Mouse (Mus musculus) ES-E14 (cell line): ENCODE results near the gene Gm34302. TPM values are rescaled to one million over a fixed set of nuclear protein-coding genes. Genes with fewer than 3 reads are reported as not detected.

Experiments used
- DNase-seq: peaks from one replicate; pipeline ENCODE4 v3.0.0-alpha.2; 2013; ENCODE audit warnings: low read depth, low spot score
- H3K27ac ChIP-seq: 2 replicates; pipeline ENCODE4 v1.5.1; 2012; ENCODE audit warnings: low read depth, mild to moderate bottlenecking, low read length, moderate library complexity, mixed read lengths; ENCODE audit not compliant: poor library complexity, insufficient read depth, severe bottlenecking
- H3K36me3 ChIP-seq: 2 replicates; pipeline ENCODE4 v1.6.1; 2012; ENCODE audit warnings: mild to moderate bottlenecking, low read length, moderate library complexity, mixed read lengths; ENCODE audit not compliant: control insufficient read depth, poor library complexity, insufficient read depth, severe bottlenecking
- H3K4me1 ChIP-seq, 2 experiments: fragments of 150-350 bp in 1 of 2; sonication (generic) in 1 of 2; 2 replicates each; pipeline ENCODE4 v1.6.1; 2012; ENCODE audit warnings: low read length in 2 of 2, mild to moderate bottlenecking in 1 of 2, mixed read lengths in 1 of 2; ENCODE audit not compliant: control insufficient read depth in 2 of 2, insufficient read depth in 2 of 2, poor library complexity in 1 of 2
- H3K4me3 ChIP-seq, 2 experiments: fragments of 150-350 bp in 1 of 2; sonication (generic) in 1 of 2; 2 replicates each; pipeline ENCODE4 v1.5.1; 2012; ENCODE audit warnings: low read length in 2 of 2, low read depth in 1 of 2, mild to moderate bottlenecking in 1 of 2, mixed read lengths in 1 of 2; ENCODE audit not compliant: insufficient read depth in 1 of 2, poor library complexity in 1 of 2, severe bottlenecking in 1 of 2
- H3K9ac ChIP-seq: 2 replicates; pipeline ENCODE4 v1.6.1; 2012; ENCODE audit warnings: low read depth, mild to moderate bottlenecking, low read length, mixed read lengths; ENCODE audit not compliant: poor library complexity, insufficient read depth, severe bottlenecking
- H3K9me3 ChIP-seq: fragments of 150-350 bp; sonication (generic); 2 replicates; pipeline ENCODE4 v1.6.1; 2012; ENCODE audit warnings: low read depth, mild to moderate bottlenecking, low read length; ENCODE audit not compliant: control insufficient read depth, insufficient read depth
- CHD2 ChIP-seq: IDR thresholded peaks from 2 replicates; pipeline ENCODE4 v1.6.1; 2014; ENCODE audit warnings: mild to moderate bottlenecking, low read depth, low read length, inconsistent platforms
- HCFC1 ChIP-seq: IDR thresholded peaks from 2 replicates; pipeline ENCODE4 v1.6.1; 2012; ENCODE audit warnings: low read length, inconsistent platforms, borderline replicate concordance; ENCODE audit not compliant: insufficient read depth
- MAFK ChIP-seq: IDR thresholded peaks from 2 replicates; pipeline ENCODE4 v1.6.1; 2014; ENCODE audit warnings: mild to moderate bottlenecking, low read depth, low read length, inconsistent platforms; ENCODE audit not compliant: insufficient read depth
- ZC3H11A ChIP-seq: IDR thresholded peaks from 2 replicates; pipeline ENCODE4 v1.6.1; 2012; ENCODE audit warnings: low read depth, mild to moderate bottlenecking, inconsistent platforms, low read length, borderline replicate concordance
- ZNF384 ChIP-seq: IDR thresholded peaks from 2 replicates; pipeline ENCODE4 v1.6.1; 2012; ENCODE audit warnings: low read depth, low read length, inconsistent platforms
- in situ Hi-C, 2 experiments: fragments of 600-800 bp; cut with MboI; formaldehyde crosslinking; loops; one replicate each; pipeline ENCODE4 v1.15.1; 2025; ENCODE audit warnings: low sequenced_read_pairs in 2 of 2, inconsistent platforms in 1 of 2; ENCODE audit not compliant: unreplicated experiment in 2 of 2
- total RNA-seq: library from RNA; depleted of rRNA; stranded (reverse); fragments of 300-350 nt; gene quantifications from 2 replicates; pipeline ENCODE4 v1.2.3, GENCODE M21; 2012; rRNA removed

Gm34302 gene
- total RNA-seq, 1 experiment = not detected

- no peak for TF ChIP-seq ZNF384
- TF ChIP-seq CHD2 = no peak
- no peak for TF ChIP-seq HCFC1
- Histone ChIP-seq H3K36me3 (no peaks in the 10 kb centered on the region), H3K27ac (no peak overlapping the region), H3K9ac (no peak overlapping the region), H3K4me1 (no peaks in the 10 kb centered on the region), H3K4me3 (no peak overlapping the region), H3K9me3 (no peaks in the 10 kb centered on the region)
- DNase-seq = no peak
- in situ Hi-C loops = no loop called here
Measured at GRCm38 (mm10) chr3:63493563-63493962, 9.9 kb upstream of the Gm34302 start.

DNA sequence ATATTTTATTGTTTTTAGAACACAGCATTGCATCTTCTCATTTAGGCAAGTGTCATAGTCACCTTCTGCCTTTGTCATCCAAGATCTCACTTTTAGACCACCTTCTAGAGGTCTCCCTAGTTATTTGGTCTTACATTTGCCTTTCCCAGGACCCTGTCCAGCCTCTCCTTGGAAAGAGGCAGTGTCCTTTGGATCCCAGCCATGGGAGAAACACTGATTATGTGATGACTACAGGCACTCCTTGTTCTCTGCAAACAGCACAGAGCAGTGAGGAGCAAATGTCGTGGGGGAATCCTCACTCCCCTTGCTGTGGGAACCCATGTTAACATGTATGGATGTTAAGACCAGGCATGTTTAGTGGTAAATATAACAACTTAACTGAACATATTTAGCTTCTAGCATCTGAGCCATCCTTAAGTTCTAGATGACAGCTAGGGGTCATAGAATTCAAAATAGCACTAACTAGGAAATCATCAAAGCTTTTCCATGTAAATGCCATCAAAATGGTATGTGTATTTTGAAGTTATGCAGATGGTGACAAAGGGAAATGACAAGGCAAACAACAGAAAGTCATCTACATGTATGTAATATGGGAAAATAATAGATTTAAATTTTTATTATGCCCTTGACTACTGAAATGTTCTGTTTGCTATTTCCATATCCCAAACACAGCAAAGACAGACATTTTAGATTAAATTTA lies 43.1 kb downstream of the Gm34302 start:
- in situ Hi-C loops = no loop called here
- H3K36me3 ChIP-seq = no peaks in the 10 kb centered on the region
- H3K9ac ChIP-seq = no peak overlapping the region
- no peak overlapping the region for H3K4me3 ChIP-seq
- TF ChIP-seq ZC3H11A = no peak
- no peak for TF ChIP-seq HCFC1
- no peak for TF ChIP-seq CHD2
- no peak for TF ChIP-seq MAFK
- TF ChIP-seq ZNF384 = no peak
- no peaks in the 10 kb centered on the region for H3K9me3 ChIP-seq
- no peaks in the 10 kb centered on the region for H3K4me1 ChIP-seq
- no peak for DNase-seq
- H3K27ac ChIP-seq = no peak overlapping the region

- Histone ChIP-seq H3K4me1 (no peaks in the 10 kb centered on the region), H3K36me3 (no peaks in the 10 kb centered on the region), H3K27ac (no peak overlapping the region), H3K4me3 (no peak overlapping the region), H3K9me3 (no peaks in the 10 kb centered on the region), H3K9ac (no peak overlapping the region)
- TF ChIP-seq HCFC1 (no peak), ZNF384 (no peak), CHD2 (no peak), ZC3H11A (no peak), MAFK (no peak)
- no peak for DNase-seq
- in situ Hi-C loops = no loop called here
Measured at GRCm38 (mm10) chr3:63439738-63440137, 43.9 kb downstream of the Gm34302 start.

DNA sequence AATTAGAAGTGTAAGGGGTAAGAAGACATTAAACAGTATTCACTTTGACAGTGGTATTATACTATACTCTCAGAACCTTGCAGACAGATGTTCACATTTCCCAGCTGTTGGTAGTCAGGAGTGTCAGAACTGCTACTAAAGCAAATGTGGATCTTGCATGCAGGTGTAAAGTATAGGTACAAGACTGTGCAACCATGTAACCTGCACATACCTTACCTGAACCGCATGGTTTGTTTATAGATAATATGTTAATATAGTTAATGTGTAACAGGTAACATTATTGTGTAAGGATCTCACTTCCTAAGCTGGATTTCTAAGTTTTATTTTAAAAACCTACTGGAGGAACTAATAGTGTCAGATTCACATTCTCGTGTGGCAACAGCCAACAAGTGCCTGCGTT lies 44.8 kb downstream of the Gm34302 start:
- no peak for DNase-seq
- H3K9ac ChIP-seq = no peak overlapping the region
- no peak for TF ChIP-seq ZNF384
- no peak overlapping the region for H3K27ac ChIP-seq
- no peaks in the 10 kb centered on the region for H3K9me3 ChIP-seq
- no peaks in the 10 kb centered on the region for H3K36me3 ChIP-seq
- no peaks in the 10 kb centered on the region for H3K4me1 ChIP-seq
- H3K4me3 ChIP-seq = no peak overlapping the region
- in situ Hi-C loops = no loop called here

Other genes starting within 250 kb of the Gm34302 start
- 37.5 and 73.3 TPM in 2 replicates for gene Mme, start 242.3 kb downstream of the Gm34302 start, total RNA-seq